In genomic region chr14:26573556-26573955, GRCm38 (mm10) we compare ENCODE assay signal across 8 mouse cellular contexts. TPM values are rescaled to one million over a fixed set of nuclear protein-coding genes. Genes with fewer than 3 reads are reported as not detected.
DNase-seq lines count a peak whose midpoint lies in the region; ATAC-seq lines count a peak whose summit lies in the region.
"Not testable (repeated sequence)": the region's sequence is repeated elsewhere in the genome, so short reads cannot be mapped to it uniquely, and the experiment has no call there.

Gene Dennd6a, plus strand, starts transcription at chr14:26573856.

- not testable (repeated sequence) for DNase-seq in adrenal gland, postnatal 4 days (ENCODE audit: low spot score in 2 of 2); layer of hippocampus, postnatal 25 days (ENCODE audit: extremely low spot score in 1 of 2, low spot score in 1 of 2); urinary bladder, adult 2 months (ENCODE audit: low spot score)

- 88% methylated on average over 5 of the region's 5 CpGs for WGBS in forebrain, embryonic 12.5 days
- WGBS in heart, embryonic 12.5 days: 75% methylated on average over 5 of the region's 5 CpGs
- 87% methylated on average over 5 of the region's 5 CpGs for WGBS in hindbrain, embryonic 15.5 days
- WGBS in liver, embryonic 12.5 days (ENCODE audit: insufficient replicate concordance): 74% methylated on average over 5 of the region's 5 CpGs
- WGBS in midbrain, embryonic 15.5 days: 90% methylated on average over 5 of the region's 5 CpGs

- not testable (repeated sequence) for H3K4me1 ChIP-seq in forebrain, embryonic 12.5 days; heart, embryonic 12.5 days (replicated peaks); hindbrain, embryonic 15.5 days (replicated peaks); midbrain, embryonic 15.5 days
- H3K4me1 ChIP-seq in liver, embryonic 12.5 days: peaks cover 16% of the 10 kb centered on the region

- not testable (repeated sequence) for H3K4me3 ChIP-seq in forebrain, embryonic 12.5 days (replicated peaks); heart, embryonic 12.5 days; hindbrain, embryonic 15.5 days; liver, embryonic 12.5 days; midbrain, embryonic 15.5 days

- H3K27me3 ChIP-seq in forebrain, embryonic 12.5 days; heart, embryonic 12.5 days (replicated peaks); hindbrain, embryonic 15.5 days; liver, embryonic 12.5 days (replicated peaks); midbrain, embryonic 15.5 days (replicated peaks): not testable (repeated sequence)

- ATAC-seq in forebrain, embryonic 12.5 days (ENCODE audit: low FRiP score); heart, embryonic 12.5 days (ENCODE audit: insufficient number of reproducible peaks, low FRiP score); hindbrain, embryonic 15.5 days (ENCODE audit: low FRiP score, low read depth); liver, embryonic 12.5 days; midbrain, embryonic 15.5 days (replicated peaks): not testable (repeated sequence)

- not testable (repeated sequence) for H3K27ac ChIP-seq in forebrain, embryonic 12.5 days; heart, embryonic 12.5 days (ENCODE audit: poor library complexity, severe bottlenecking); hindbrain, embryonic 15.5 days (replicated peaks); liver, embryonic 12.5 days; midbrain, embryonic 15.5 days

- H3K9ac ChIP-seq in forebrain, embryonic 12.5 days; heart, embryonic 12.5 days; hindbrain, embryonic 15.5 days; liver, embryonic 12.5 days; midbrain, embryonic 15.5 days: not testable (repeated sequence)

- H3K36me3 ChIP-seq in forebrain, embryonic 12.5 days (replicated peaks); heart, embryonic 12.5 days; hindbrain, embryonic 15.5 days; liver, embryonic 12.5 days; midbrain, embryonic 15.5 days (replicated peaks): not testable (repeated sequence)

- H3K9me3 ChIP-seq in forebrain, embryonic 12.5 days; heart, embryonic 12.5 days (replicated peaks); hindbrain, embryonic 15.5 days; liver, embryonic 12.5 days (replicated peaks); midbrain, embryonic 15.5 days: not testable (repeated sequence)

- not testable (repeated sequence) for H3K4me2 ChIP-seq in forebrain, embryonic 12.5 days; heart, embryonic 12.5 days; hindbrain, embryonic 15.5 days; liver, embryonic 12.5 days; midbrain, embryonic 15.5 days

RNA-seq across cellular contexts. Expression of gene Dennd6a, which starts in this region (rescaled TPM):
- 10 to 100 TPM; 38.9 to 39.1 TPM for total RNA-seq in adrenal gland, postnatal 4 days (2021)
- polyA plus RNA-seq in forebrain, embryonic 12.5 days (2016; fragmentation: Nextera tagmentation; extraction: Ambion mirVana): 29.1 and 31.9 TPM in 2 replicates
- 26.2 and 27.5 TPM in 2 replicates for polyA plus RNA-seq in heart, embryonic 12.5 days (2016; fragmentation: Nextera tagmentation; extraction: Ambion mirVana)
- 18.0 and 18.3 TPM in 2 replicates for polyA plus RNA-seq in hindbrain, embryonic 15.5 days (2015; fragmentation: Nextera tagmentation; extraction: Ambion mirVana)
- 10 to 100 TPM; 26.7 to 27.4 TPM for total RNA-seq in layer of hippocampus, postnatal 25 days (2021)
- 18.2 and 19.3 TPM in 2 replicates for polyA plus RNA-seq in liver, embryonic 12.5 days (2016; fragmentation: Nextera tagmentation; extraction: Ambion mirVana)
- polyA plus RNA-seq in midbrain, embryonic 15.5 days (2015; fragmentation: Nextera tagmentation; extraction: Ambion mirVana): 17.4 and 18.5 TPM in 2 replicates
- 21.1 and 23.1 TPM in 2 replicates for polyA plus RNA-seq in urinary bladder, adult 2 months (2012; rRNA removed)
